Mouse (Mus musculus) bone marrow macrophage, adult 2 months (primary cell): Measurements from ENCODE around the gene Ramp1.

ENCODE experiments used
- CTCF ChIP-seq: IDR thresholded peaks from 2 replicates; pipeline ENCODE4 v1.5.1; 2012; ENCODE audit warnings: low read depth, mild to moderate bottlenecking, low read length, moderate library complexity
- POLR2A ChIP-seq: IDR thresholded peaks from 2 replicates; pipeline ENCODE4 v1.6.1; 2012; ENCODE audit warnings: mild to moderate bottlenecking, low read depth, low read length, borderline replicate concordance

DNA sequence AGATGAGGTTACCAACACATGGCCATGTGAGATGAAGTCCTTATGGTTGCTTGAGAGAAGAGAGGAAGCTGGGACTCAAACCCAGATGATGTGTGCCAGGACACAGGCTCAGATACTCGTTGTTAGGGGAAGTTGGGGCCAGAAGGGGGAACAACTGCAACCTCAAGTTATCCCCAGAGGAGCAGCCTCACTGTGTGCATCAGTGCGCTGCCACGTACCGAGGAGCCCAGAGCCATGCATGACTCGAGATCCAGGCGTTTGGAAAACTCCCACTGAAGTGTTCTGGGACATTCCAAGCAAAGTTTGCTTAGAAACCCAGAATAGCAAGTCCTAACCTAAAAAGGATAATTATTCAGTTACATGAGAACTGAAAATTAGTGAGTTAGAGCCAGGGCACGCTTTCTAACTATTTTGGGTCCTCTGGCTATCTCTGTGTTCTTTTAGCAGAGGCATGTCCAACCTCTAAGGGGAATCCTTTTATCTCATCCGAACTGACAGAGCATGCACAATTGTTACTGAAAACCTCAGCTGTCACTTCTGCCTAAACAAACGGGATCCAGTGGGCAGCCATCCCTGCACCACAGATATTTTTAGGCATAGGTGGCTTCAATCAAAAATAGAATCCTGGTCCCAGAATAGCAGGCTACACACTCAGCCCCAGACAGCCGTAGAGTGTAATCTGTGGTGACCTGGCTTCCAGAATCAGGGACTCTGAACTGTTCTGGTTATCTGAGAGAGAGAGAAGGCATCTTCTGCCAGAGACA is 37.1 kb downstream of the Ramp1 start:
- TF ChIP-seq POLR2A (no peak), CTCF (no peak)
